Mouse (Mus musculus) layer of hippocampus, adult 9-11 months (tissue): ENCODE measurements at regions not wholly inside any gene's neighbourhood (a gene's known extent, or its start where the extent isn't known, plus 50 kb on each side); places are given as distances from the start of the nearest gene placed in this dataset.
A peak's percentile ranks its signal among the peaks of the same experiment; 100 is the strongest.

Experiments used
- DNase-seq: peaks from one replicate; pipeline ENCODE4 v3.0.0; 2022

- DNase-seq = peak; percentile 6
Measured at GRCm38 (mm10) chr16:61546043-61546442, 940.7 kb upstream of the Epha6 start.

GRCm38 (mm10) chr16:61534775-61535174 lies 929.4 kb upstream of the Epha6 start:
- no peak for DNase-seq
